Mouse (Mus musculus): Measurements from ENCODE around the gene Map6.

DNA sequence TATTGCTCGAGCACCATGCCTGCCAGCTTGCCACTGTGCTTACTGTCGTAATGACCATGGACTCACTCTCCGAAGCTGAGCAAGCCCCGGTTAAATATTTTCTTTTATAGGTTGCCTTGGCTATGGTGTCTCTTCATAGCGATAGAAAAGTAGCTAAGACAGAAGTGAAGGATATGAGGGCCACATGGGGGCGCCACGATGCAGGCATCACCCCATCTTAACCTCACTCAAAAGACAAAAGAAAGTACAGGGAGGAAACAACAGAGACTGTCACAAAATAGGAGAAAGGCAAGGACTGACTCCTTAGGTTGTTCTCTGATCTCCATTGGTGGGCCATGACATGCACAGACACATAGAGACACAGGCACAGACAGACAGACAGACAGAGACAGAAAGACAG is 43.0 kb upstream of the Map6 start:
- TF ChIP-seq CTCF (IDR thresholded peaks at IDR 0.05; ENCODE audit: low read depth), result peak; percentile 62
- no peak for TF ChIP-seq EP300 (optimal IDR thresholded peaks at IDR 0.05)
